Mouse (Mus musculus) heart, embryonic 16.5 days (tissue): Measurements from ENCODE around the gene Mtmr4. TPM values are rescaled to one million over a fixed set of nuclear protein-coding genes. Genes with fewer than 3 reads are reported as not detected.

Experiments
- ATAC-seq: fragments of 200-750 bp; cut with Nextera tagmentation; replicated peaks from 2 replicates; pipeline ENCODE4 v1.8.0; 2017; ENCODE audit warnings: moderate number of reproducible peaks; ENCODE audit not compliant: insufficient read depth, low FRiP score; ENCODE audit errors: extremely low read depth
- H3K27ac ChIP-seq: fragments of 300-500 bp; sonication (generic); 2 replicates; pipeline ENCODE4 v1.5.1; 2014; ENCODE audit warnings: mild to moderate bottlenecking, low read length, control low read depth, moderate library complexity
- H3K27me3 ChIP-seq: fragments of 300-500 bp; sonication (generic); 2 replicates; pipeline ENCODE4 v1.6.1; 2014; ENCODE audit warnings: low read length, mixed read lengths; ENCODE audit not compliant: control insufficient read depth, insufficient read depth
- H3K36me3 ChIP-seq: fragments of 300-500 bp; sonication (generic); 2 replicates; pipeline ENCODE4 v1.6.1; 2014; ENCODE audit not compliant: control insufficient read depth, insufficient read depth
- H3K4me1 ChIP-seq: fragments of 300-500 bp; sonication (generic); 2 replicates; pipeline ENCODE4 v1.6.1; 2014; ENCODE audit warnings: low read length, mixed read lengths; ENCODE audit not compliant: control insufficient read depth, insufficient read depth
- H3K4me2 ChIP-seq: fragments of 300-500 bp; sonication (generic); 2 replicates; pipeline ENCODE4 v1.6.1; 2014; ENCODE audit warnings: low read depth, mild to moderate bottlenecking, control low read depth, low read length
- H3K4me3 ChIP-seq: fragments of 300-500 bp; sonication (generic); 2 replicates; pipeline ENCODE4 v1.5.1; 2014; ENCODE audit warnings: mild to moderate bottlenecking, control low read depth, low read length
- H3K9ac ChIP-seq: fragments of 300-500 bp; sonication (generic); 2 replicates; pipeline ENCODE4 v1.6.1; 2014; ENCODE audit warnings: low read length, control low read depth
- H3K9me3 ChIP-seq: fragments of 300-500 bp; sonication (generic); replicated peaks from 2 replicates; pipeline ENCODE4 v1.6.1; 2016; ENCODE audit warnings: low read length; ENCODE audit not compliant: control insufficient read depth
- WGBS: fragments of 180-500 bp; shearing (Covaris S2); extraction: QIAGEN DNeasy Blood & Tissue Kit; methylation state at CpG from one replicate; pipeline ENCODE4 v1.1.7; 2014; 5-methylcytosine and 5-hydroxymethylcytosine counted together
- polyA plus RNA-seq: library from polyadenylated mRNA; unstranded; fragments of >200 nt; fragmentation: Nextera tagmentation; extraction: Ambion mirVana; gene quantifications from 2 replicates; pipeline ENCODE4 v1.2.1, GENCODE M21; 2015

The Mtmr4 gene
- polyA plus RNA-seq, 1 experiment from 2014 or later = 14.8 TPM

- 88% methylated on average over 10 of the region's 10 CpGs for WGBS
- H3K4me1 ChIP-seq = peaks cover 10% of the 10 kb centered on the region
- peaks cover 78% of the 10 kb centered on the region for H3K36me3 ChIP-seq
- no peak for ATAC-seq
- no peaks in the 10 kb centered on the region for H3K9me3 ChIP-seq
- H3K4me3 ChIP-seq = no peak overlapping the region
- no peaks in the 10 kb centered on the region for H3K27me3 ChIP-seq
- H3K4me2 ChIP-seq = no peak overlapping the region
- H3K27ac ChIP-seq = no peak overlapping the region
- H3K9ac ChIP-seq = no peak overlapping the region
Observed at GRCm38 (mm10) chr11:87600322-87600853, 8.4 kb downstream of the Mtmr4 start.

- no peak overlapping the region for H3K27ac ChIP-seq
Observed at GRCm38 (mm10) chr11:87602234-87602633, 10.3 kb downstream of the Mtmr4 start.

GRCm38 (mm10) chr11:87603571-87603970, 11.6 kb downstream of the Mtmr4 start:
- H3K9ac ChIP-seq = no peak overlapping the region
- H3K9me3 ChIP-seq = no peaks in the 10 kb centered on the region
- no peak overlapping the region for H3K4me3 ChIP-seq
- peaks cover 88% of the 10 kb centered on the region for H3K36me3 ChIP-seq
- H3K4me1 ChIP-seq = no peaks in the 10 kb centered on the region
- no peak overlapping the region for H3K4me2 ChIP-seq
- no peaks in the 10 kb centered on the region for H3K27me3 ChIP-seq
- no peak for ATAC-seq
- H3K27ac ChIP-seq = no peak overlapping the region
- WGBS = 97% methylated on average over 2 of the region's 2 CpGs

More at GRCm38 (mm10) chr11:87602234-87602633, 10.3 kb downstream of the Mtmr4 start:
- no peaks in the 10 kb centered on the region for H3K4me1 ChIP-seq
- no peak overlapping the region for H3K9ac ChIP-seq
- ATAC-seq = no peak
- H3K27me3 ChIP-seq = no peaks in the 10 kb centered on the region
- H3K9me3 ChIP-seq = no peaks in the 10 kb centered on the region
- H3K36me3 ChIP-seq = peaks cover 90% of the 10 kb centered on the region
- no peak overlapping the region for H3K4me3 ChIP-seq
- no peak overlapping the region for H3K4me2 ChIP-seq
- WGBS = 93% methylated on average over 9 of the region's 9 CpGs

- no peak for ATAC-seq
- 83% methylated on average over 7 of the region's 7 CpGs for WGBS
- H3K4me3 ChIP-seq = no peak overlapping the region
- H3K4me1 ChIP-seq = no peaks in the 10 kb centered on the region
- H3K36me3 ChIP-seq = peaks cover 80% of the 10 kb centered on the region
- H3K27ac ChIP-seq = no peak overlapping the region
- no peaks in the 10 kb centered on the region for H3K27me3 ChIP-seq
- H3K9ac ChIP-seq = no peak overlapping the region
- H3K4me2 ChIP-seq = no peak overlapping the region
- H3K9me3 ChIP-seq = no peaks in the 10 kb centered on the region
Observed at GRCm38 (mm10) chr11:87609264-87609663, 17.3 kb downstream of the Mtmr4 start.

- Histone ChIP-seq H3K9ac (no peak overlapping the region), H3K36me3 (peaks cover 76% of the 10 kb centered on the region), H3K4me2 (no peak overlapping the region), H3K9me3 (no peaks in the 10 kb centered on the region), H3K27ac (no peak overlapping the region), H3K4me1 (no peaks in the 10 kb centered on the region), H3K27me3 (no peaks in the 10 kb centered on the region), H3K4me3 (no peak overlapping the region)
- WGBS = 82% methylated on average over 9 of the region's 9 CpGs
- ATAC-seq = no peak
Observed at GRCm38 (mm10) chr11:87611547-87611946, 19.6 kb downstream of the Mtmr4 start.

- H3K36me3 ChIP-seq = peaks cover 74% of the 10 kb centered on the region
- no peak overlapping the region for H3K4me3 ChIP-seq
- no peaks in the 10 kb centered on the region for H3K27me3 ChIP-seq
- H3K9me3 ChIP-seq = peaks cover 3% of the 10 kb centered on the region; the same call in 1 of the 2 replicates
- no peak overlapping the region for H3K9ac ChIP-seq
- 85% methylated on average over 7 of the region's 7 CpGs for WGBS
- ATAC-seq = no peak
- no peaks in the 10 kb centered on the region for H3K4me1 ChIP-seq
- no peak overlapping the region for H3K4me2 ChIP-seq
- no peak overlapping the region for H3K27ac ChIP-seq
Observed at GRCm38 (mm10) chr11:87613972-87614371, 22.0 kb downstream of the Mtmr4 start.

GRCm38 (mm10) chr11:87615551-87615950, 23.6 kb downstream of the Mtmr4 start:
- ATAC-seq = no peak
- H3K27me3 ChIP-seq = no peaks in the 10 kb centered on the region
- no peak overlapping the region for H3K4me2 ChIP-seq
- H3K27ac ChIP-seq = no peak overlapping the region
- peaks cover 69% of the 10 kb centered on the region for H3K36me3 ChIP-seq
- 85% methylated on average over 5 of the region's 5 CpGs for WGBS
- H3K9me3 ChIP-seq = peaks cover 3% of the 10 kb centered on the region; the same call in 1 of the 2 replicates
- no peak overlapping the region for H3K4me3 ChIP-seq
- H3K9ac ChIP-seq = no peak overlapping the region
- H3K4me1 ChIP-seq = no peaks in the 10 kb centered on the region

- 92% methylated on average over 2 of the region's 2 CpGs for WGBS
- Histone ChIP-seq H3K27me3 (no peaks in the 10 kb centered on the region), H3K4me1 (no peaks in the 10 kb centered on the region), H3K4me2 (no peak overlapping the region), H3K36me3 (peaks cover 65% of the 10 kb centered on the region), H3K9ac (no peak overlapping the region), H3K27ac (no peak overlapping the region), H3K9me3 (peaks cover 3% of the 10 kb centered on the region; the same call in 1 of the 2 replicates), H3K4me3 (no peak overlapping the region)
- no peak for ATAC-seq
Observed at GRCm38 (mm10) chr11:87615952-87616351, 24.0 kb downstream of the Mtmr4 start.

- H3K27ac ChIP-seq = no peak within 1 kb of the TSS
- no peak for ATAC-seq
- no peaks in the 10 kb centered on the region for H3K27me3 ChIP-seq
- H3K9me3 ChIP-seq = peaks cover 3% of the 10 kb centered on the region; the same call in 1 of the 2 replicates
- peaks cover 55% of the 10 kb centered on the region for H3K36me3 ChIP-seq
- no peak within 1 kb of the TSS for H3K4me3 ChIP-seq
- H3K4me2 ChIP-seq = no peak within 1 kb of the TSS
- no peaks in the 10 kb centered on the region for H3K4me1 ChIP-seq
- 83% methylated on average over 65 of the region's 69 CpGs for WGBS
- H3K9ac ChIP-seq = no peak within 1 kb of the TSS
Observed at GRCm38 (mm10) chr11:87616790-87617474, 25.0 kb downstream of the Mtmr4 start, which contains the start of gene Hsf5. Gene Hsf5, plus strand, starts transcription at chr11:87617164.
